ENCODE assay signal across 13 mouse cellular contexts in genomic region chr2:6911932-6912331, GRCm38 (mm10).
A peak's percentile ranks its signal among the peaks of the same experiment; 100 is the strongest.
DNase-seq lines count a peak whose midpoint lies in the region; ATAC-seq and TF ChIP-seq lines count a peak whose summit lies in the region.
"Had no signal": no experiment of that assay in that cellular context is flagged by ENCODE, and none has a peak within 500 bp of the region (broad histone marks: within the 10 kb centered on the region; RNA-seq: fewer than 3 reads in every experiment).

No protein-coding gene starts in this region.

- no peak overlapping the region for H3K9ac ChIP-seq in heart, embryonic 13.5 days
- H3K9ac ChIP-seq: midbrain, embryonic 15.5 days had no signal

- no peaks in the 10 kb centered on the region for H3K27me3 ChIP-seq in heart, embryonic 13.5 days (replicated peaks)
- H3K27me3 ChIP-seq: midbrain, embryonic 15.5 days had no signal

- no peaks in the 10 kb centered on the region for H3K36me3 ChIP-seq in heart, embryonic 13.5 days
- H3K36me3 ChIP-seq: midbrain, embryonic 15.5 days had no signal

- WGBS in heart, embryonic 13.5 days: 50% methylated on average over 7 of the region's 7 CpGs

- no peak for ATAC-seq in heart, embryonic 13.5 days (ENCODE audit: extremely low read depth, insufficient number of reproducible peaks, low FRiP score, low TSS enrichment)
- ATAC-seq: hindbrain, postnatal 0 days; midbrain, embryonic 15.5 days had no signal

- TF ChIP-seq POLR2A in brain, embryonic 14.5 days (IDR thresholded peaks at IDR 0.05; ENCODE audit: borderline replicate concordance, extremely low read depth, insufficient read depth, insufficient read length, poor library complexity, severe bottlenecking): no peak

- no peak for TF ChIP-seq CTCF in brain, embryonic 14.5 days (IDR thresholded peaks at IDR 0.05; ENCODE audit: borderline replicate concordance, extremely low read depth, insufficient read depth, insufficient read length)

- no peak overlapping the region for H3K4me3 ChIP-seq in heart, embryonic 13.5 days
- H3K4me3 ChIP-seq: midbrain, embryonic 15.5 days had no signal

- H3K4me1 ChIP-seq in heart, embryonic 13.5 days: peaks cover 25% of the 10 kb centered on the region

- no peaks in the 10 kb centered on the region for H3K9me3 ChIP-seq in heart, embryonic 13.5 days
- H3K9me3 ChIP-seq: midbrain, embryonic 15.5 days had no signal

- no peak for DNase-seq in heart, postnatal 36 days
- DNase-seq in brain, embryonic 14.5 days (ENCODE audit: low read depth): peak; percentile 33
- DNase-seq in layer of hippocampus, adult 9-11 months: peak; percentile 86
- peak; percentile 83 for DNase-seq in right cerebral cortex, adult 18-20 months
- DNase-seq in thymus, adult 18-20 months: no peak
- DNase-seq in kidney, adult 9 months: no peak
- no peak for DNase-seq in adrenal gland, adult (ENCODE audit: inconsistent age in 2 of 2, low spot score in 1 of 2)
- DNase-seq: gastrocnemius, postnatal 14 days; kidney, postnatal 10 days; lung, adult 18-20 months had no signal

- no peak overlapping the region for H3K27ac ChIP-seq in heart, embryonic 13.5 days (replicated peaks)
- H3K27ac ChIP-seq: hindbrain, postnatal 0 days; midbrain, embryonic 15.5 days had no signal

- peak overlapping the region; percentile 18; the same call in 1 of the 2 replicates for H3K4me2 ChIP-seq in heart, embryonic 13.5 days
- H3K4me2 ChIP-seq: midbrain, embryonic 15.5 days had no signal

- intact Hi-C loops in heart, postnatal 36 days (cut with DNase I): no loop called here

Comparison
In these comparisons a context has a peak if more than half of its experiments do, and no peak if none do; other contexts are left out.
1. DNase-seq: peak in brain, embryonic 14.5 days (single experiment), layer of hippocampus, adult 9-11 months (single experiment) and right cerebral cortex, adult 18-20 months (single experiment); none in heart, postnatal 36 days (0 of 2), thymus, adult 18-20 months (0 of 2), kidney, adult 9 months (single experiment) and adrenal gland, adult (0 of 2).